Mouse (Mus musculus): ENCODE measurements around the gene Swi5.

- no peak for TF ChIP-seq CHD2 (IDR thresholded peaks at IDR 0.05; ENCODE audit: low read depth, low read length)
- no peak for TF ChIP-seq ZC3H11A (IDR thresholded peaks at IDR 0.05; ENCODE audit: borderline replicate concordance, low read depth, low read length)
- no peak for TF ChIP-seq MAFK (IDR thresholded peaks at IDR 0.05; ENCODE audit: insufficient read depth, low read depth, low read length)
These were observed 20.3 kb upstream of the Swi5 start for GRCm38 (mm10) chr2:32307941-32308760.

Data from ES-E14 (cell line).